Mouse (Mus musculus) CD4-positive, CD25-positive, alpha-beta regulatory T cell, adult 4 months (primary cell): ENCODE measurements around the gene Pou3f4. TPM values are rescaled to one million over a fixed set of nuclear protein-coding genes. Genes with fewer than 3 reads are reported as not detected.
"Not testable (repeated sequence)": the region's sequence is repeated elsewhere in the genome, so short reads cannot be mapped to it uniquely, and the experiment has no call there.

ENCODE experiments used
- ATAC-seq: one replicate; pipeline ENCODE4 v1.8.0; 2017
- polyA plus RNA-seq, 2 experiments: library from polyadenylated mRNA; unstranded; fragments of 100-300 nt; shearing (Covaris generic); gene quantifications; one replicate each; pipeline ENCODE4 v1.2.1; 2017

The Pou3f4 gene
- not detected for polyA plus RNA-seq

DNA sequence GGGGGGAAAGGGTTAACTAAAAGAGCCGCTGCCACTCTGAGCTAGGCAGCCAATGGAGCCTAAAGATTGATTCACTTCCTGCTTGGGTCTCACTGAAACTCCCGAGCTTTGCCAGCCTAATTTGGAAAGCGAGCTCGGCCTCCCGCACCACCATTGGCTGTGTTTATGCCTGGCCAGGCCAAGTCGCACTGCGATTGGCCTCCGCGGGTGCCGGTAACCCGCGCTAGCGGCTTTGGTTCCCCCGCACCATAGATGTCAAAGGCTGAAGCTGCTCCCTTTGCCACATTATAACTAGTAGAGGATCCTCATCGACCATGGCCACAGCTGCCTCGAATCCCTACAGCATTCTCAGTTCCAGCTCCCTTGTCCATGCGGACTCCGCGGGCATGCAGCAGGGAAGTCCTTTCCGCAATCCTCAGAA, at the start of gene Pou3f4:
Pou3f4 (plus strand) TSS at position 130 of the 421 bp plus-strand sequence.
- no peak for ATAC-seq

DNA sequence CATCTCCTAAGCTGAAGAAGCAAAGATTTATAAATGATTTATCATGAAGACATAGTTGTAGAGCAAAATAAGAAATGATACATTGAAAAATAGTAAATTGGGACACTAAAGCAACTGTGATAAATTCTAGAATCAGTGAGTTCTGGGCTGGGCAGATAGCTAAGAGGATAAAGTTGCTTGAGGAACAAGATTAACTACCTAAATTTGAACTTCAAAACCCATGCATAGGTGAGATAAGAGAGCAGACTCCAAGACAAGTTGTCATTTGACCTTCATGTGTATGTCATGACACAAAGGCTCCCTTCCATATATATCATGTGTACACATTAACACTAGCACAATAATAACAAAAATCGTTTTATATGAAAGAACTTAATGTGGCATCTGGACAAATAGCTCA, 48.1 kb upstream of the Pou3f4 start:
- ATAC-seq = no peak

DNA sequence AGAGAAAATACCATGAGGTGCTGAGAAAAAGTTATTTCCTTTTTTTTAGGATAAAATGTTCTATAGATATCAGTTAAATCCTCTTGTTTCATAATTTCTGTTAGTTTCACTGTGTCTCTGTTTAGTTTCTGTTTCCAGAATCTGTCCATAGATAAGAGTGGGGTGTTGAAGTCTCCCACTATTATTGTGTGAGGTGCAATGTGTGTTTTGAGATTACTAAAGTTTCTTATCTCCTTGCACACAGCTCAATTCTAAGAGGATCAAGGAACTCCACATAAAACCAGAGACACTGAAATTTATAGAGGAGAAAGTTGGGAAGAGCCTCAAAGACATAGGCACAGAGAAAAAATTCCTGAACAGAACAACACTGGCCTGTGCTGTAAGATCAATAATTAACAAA, 39.3 kb upstream of the Pou3f4 start:
- not testable (repeated sequence) for ATAC-seq

DNA sequence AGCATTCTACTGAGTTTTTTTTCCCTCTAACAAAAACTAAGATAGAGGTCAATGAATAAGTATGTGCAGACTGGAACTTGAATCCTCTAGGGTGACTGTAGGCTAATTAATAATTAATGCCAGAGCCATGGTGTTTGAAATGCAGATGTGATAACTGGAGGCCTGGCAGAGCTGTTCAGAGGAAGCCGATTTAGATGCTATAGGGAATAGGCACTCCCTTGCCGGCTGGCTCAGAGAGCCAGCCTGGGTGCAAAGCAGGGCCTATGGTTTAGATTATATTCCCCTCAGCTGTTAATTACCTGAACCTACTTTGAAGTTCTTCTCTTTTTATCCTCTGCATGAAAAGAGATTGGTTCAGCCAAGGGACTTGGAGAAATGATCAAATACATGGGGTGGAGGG, 11.6 kb upstream of the Pou3f4 start:
- ATAC-seq = no peak

DNA sequence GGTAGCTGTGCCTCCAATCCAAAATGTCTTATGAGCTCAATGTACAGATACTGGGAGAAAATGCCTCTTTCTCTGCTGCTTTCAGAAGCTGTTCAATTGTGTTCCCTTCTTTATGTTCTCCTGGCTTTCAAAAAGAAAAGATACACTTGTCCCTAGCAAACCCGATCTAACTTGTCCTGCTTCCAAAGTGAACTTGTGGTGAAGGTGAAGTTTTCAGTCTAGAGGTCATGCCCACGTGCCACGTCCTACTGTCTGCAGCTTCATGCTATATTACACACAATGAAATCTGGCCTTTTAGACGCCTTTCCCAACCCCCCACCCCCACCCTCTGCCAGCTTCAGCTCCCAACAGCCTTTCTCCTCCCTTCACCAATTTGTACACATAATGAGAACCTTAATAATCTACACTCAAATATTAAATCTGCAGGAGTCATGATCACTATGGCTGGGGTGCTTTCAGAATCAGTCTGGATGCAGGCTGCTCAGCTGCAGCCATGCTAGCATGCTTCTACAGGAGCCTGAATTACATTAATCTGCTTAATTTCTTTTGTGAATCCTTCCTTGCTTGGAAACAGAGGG, 4.0 kb upstream of the Pou3f4 start:
- ATAC-seq = no peak

DNA sequence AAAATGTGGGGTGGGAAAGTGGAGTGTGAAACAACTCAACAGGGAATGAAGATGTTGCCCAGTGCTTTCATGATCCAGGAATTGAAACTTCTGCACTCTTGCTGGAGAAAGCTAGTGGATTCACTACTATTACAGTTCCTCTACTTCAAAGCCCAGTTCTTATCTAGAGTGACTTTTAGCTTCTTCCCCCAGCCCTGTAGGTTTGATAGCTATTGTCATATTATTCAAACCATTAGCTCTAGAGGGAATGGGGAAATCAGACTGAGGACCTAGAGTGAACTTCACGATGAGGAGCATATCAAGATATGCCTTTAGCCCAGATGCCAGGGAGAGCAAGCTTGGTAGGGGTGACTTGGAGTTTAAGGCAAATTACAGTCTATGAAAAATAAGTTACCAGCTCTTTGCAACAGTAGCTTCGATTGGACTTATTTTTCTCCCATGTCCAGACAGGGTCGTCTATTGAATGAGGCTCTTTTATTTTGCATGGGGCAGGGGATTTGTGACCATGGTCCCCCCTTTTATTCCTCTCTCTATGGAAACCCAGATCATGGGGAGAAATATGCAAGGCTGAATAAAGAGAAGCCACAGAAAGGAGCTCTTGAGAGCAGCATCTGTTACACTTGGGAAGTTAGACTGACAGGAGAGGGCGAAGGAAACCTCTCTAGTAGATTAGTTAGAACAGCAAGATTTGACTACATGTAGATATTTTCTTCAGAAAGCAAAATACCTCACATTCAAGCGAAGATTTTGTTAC, 3.1 kb upstream of the Pou3f4 start:
- no peak for ATAC-seq

DNA sequence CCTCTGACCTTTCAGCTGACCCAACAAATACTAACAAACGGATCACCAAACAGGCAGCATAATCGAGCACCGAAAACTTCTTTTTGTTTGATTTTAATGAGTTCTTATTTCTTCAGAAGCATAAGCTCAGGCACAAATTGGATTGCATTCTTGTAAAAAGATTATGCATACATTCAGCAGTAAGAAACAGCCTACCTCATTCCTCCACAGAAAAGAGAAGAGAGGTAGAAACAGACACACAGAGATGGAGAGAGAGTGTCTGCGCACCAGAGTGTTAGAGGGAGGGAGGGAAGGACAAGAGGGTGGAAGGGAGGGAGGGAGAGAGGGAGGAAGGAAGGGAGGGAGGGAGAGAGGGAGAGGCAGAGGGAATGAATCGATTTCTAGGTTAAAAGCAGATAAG, 2.0 kb upstream of the Pou3f4 start:
- no peak for ATAC-seq

DNA sequence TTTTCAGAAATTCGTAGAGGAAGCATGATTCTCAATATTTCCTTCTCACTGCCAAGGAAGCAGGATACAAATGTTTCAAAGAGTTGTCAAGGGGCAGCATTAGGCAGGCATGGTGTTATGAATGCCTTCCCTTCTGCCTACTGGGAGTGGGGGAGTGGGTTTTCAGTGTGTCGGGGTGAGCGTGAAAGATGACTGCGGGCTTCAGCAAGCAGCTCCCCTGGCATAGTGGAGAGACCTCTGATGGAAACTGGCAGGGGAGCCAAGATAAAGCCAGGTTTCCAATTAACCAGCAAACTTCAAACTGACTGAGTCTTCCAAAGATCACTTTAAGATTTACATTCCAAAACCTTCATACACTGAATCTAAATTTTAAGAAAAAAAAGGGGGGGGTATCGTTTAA, 679 bp upstream of the Pou3f4 start:
- ATAC-seq = no peak

DNA sequence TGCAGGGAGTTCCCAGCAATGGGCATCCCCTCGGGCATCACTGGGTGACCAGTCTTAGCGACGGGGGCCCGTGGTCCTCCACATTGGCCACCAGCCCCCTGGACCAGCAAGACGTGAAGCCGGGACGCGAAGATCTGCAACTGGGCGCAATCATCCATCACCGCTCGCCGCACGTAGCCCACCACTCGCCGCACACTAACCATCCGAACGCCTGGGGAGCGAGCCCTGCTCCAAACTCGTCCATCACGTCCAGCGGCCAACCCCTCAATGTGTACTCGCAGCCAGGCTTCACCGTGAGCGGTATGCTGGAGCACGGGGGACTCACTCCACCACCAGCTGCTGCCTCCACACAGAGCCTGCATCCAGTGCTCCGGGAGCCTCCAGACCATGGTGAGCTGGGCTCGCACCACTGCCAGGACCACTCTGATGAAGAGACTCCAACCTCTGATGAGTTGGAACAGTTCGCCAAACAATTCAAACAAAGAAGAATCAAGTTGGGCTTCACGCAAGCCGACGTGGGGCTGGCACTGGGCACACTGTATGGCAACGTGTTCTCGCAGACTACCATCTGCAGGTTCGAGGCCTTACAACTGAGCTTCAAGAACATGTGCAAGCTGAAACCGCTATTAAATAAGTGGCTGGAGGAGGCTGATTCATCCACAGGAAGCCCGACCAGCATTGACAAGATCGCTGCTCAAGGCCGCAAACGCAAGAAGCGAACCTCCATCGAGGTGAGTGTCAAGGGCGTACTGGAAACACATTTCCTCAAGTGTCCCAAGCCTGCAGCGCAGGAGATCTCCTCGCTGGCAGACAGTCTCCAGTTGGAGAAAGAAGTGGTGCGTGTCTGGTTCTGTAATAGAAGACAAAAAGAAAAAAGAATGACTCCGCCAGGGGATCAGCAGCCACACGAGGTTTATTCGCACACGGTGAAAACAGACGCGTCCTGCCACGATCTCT, 790 bp downstream of the Pou3f4 start:
- ATAC-seq = no peak

DNA sequence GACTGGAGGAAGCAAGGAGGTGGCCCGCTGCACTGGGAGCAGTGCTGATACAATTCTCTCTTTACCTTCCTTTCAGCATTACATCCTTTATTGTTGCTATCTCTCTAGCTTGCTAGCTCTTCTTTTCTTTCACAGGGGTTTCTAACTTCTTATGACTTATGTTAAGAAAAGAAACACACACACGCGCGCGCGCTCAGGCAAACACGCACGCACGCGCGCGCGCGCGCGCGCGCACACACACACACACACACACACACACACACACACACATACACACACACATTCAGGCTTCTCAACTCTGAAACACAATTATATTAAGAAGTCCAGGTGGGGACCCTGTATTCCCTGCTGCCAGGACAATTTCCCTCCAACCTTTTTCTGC, 1.5 kb downstream of the Pou3f4 start:
- no peak for ATAC-seq

DNA sequence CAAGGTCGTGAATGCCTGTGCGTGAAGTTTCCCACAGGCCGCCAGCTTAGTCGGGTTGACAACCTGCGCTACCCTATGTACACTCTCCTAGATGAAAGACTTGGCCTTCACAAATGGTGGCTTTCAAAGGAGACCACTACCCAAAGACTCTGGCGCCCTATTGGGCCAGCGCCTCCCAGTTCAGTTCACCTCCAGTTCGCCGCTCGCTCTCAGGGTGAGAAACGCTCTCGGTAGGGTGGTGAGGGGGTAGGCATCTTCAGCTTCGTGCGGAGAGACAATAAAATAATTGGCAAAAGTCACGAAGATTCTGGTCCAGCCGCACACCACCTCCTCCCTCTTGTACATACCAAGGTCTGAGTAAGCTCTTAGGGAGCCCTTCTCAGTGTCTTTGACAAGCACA, 2.5 kb downstream of the Pou3f4 start:
- ATAC-seq = no peak

DNA sequence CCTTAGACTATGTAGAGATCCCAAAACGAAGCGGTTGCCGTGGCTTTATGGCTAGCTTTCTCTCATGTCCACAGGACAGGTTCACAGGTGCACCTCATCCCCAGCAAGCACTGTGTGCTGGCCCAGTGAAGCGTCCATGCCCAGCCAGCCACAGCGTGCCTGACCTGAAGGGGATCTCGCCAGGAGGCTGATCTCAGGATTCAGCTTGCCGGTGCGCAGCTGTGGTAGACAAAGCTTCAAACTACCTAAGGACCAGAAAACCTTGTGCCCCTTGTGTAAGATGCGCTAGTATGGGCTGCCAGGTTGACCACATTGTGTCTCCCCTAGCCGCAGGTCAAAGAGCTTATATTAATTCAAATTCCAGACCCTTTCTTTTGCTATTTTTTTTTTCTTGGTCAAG, 3.1 kb downstream of the Pou3f4 start:
- ATAC-seq = no peak

DNA sequence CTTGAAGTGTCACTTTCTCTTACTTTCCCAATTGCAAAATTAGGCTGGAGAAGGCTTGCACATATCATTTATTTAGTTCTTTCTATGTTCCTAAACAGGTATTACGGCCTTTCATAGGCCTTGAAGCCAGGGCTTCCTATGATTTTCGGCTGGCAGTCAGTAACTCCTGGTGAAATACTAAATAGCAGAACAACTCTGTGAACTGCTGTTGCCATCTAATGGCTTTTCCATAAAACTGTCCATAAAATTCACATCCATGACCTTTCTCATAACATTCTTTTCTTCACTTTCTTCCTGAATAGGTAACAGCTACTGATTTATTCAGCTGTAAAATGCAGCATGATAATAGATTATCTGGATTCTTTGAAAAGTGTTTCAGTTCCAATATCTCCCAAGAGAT, 23.4 kb downstream of the Pou3f4 start:
- no peak for ATAC-seq

DNA sequence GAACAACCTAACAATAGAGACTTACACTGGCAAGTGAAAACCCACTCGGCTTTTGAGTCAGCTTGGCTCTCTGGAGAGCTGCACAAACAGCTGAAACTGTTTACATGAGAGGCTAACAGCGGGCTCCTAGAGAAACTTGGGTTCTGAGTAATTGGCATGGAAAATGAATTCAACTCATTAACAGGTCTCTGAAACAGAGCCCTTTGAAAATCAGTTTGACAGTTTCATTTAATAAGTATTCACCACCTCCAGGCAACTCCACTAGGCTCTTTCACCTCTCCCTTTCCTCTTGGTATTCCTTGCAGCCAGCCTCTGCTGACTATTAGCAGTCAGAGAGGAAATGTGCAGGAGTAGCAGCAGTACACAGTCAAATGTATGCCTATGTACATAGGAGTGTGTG, 37.2 kb downstream of the Pou3f4 start:
- ATAC-seq = no peak
